Mouse (Mus musculus) erythroblast, embryonic 14.5 days (primary cell): ENCODE measurements around the gene Sec14l1.

Experiments
- GATA1 ChIP-seq: IDR thresholded peaks from 2 replicates; pipeline ENCODE4 v1.6.1; 2012; ENCODE audit warnings: low read length, inconsistent platforms, mixed read lengths
- TAL1 ChIP-seq: IDR thresholded peaks from 3 replicates; pipeline ENCODE4 v1.6.1; 2012; ENCODE audit warnings: low read length, inconsistent platforms, mixed read lengths

GRCm38 (mm10) chr11:117098784-117099183, 16.2 kb upstream of the Sec14l1 start:
- TF ChIP-seq GATA1 (no peak), TAL1 (no peak)
